Mouse (Mus musculus): ENCODE measurements around the gene Snrpd2. TPM values are rescaled to one million over a fixed set of nuclear protein-coding genes. Genes with fewer than 3 reads are reported as not detected.

The Snrpd2 gene
- polyA plus RNA-seq, 1 experiment, result 255 TPM

GRCm38 (mm10) chr7:19202065-19202850 is 52.7 kb downstream of the Snrpd2 start:
- H3K4me3 ChIP-seq (ENCODE audit: insufficient read depth, poor library complexity, severe bottlenecking), result no peak overlapping the region
- H3K36me3 ChIP-seq (ENCODE audit: control insufficient read depth, insufficient read depth), result no peaks in the 10 kb centered on the region
- H3K79me2 ChIP-seq (ENCODE audit: control insufficient read depth, insufficient read depth), result no peaks in the 10 kb centered on the region
- no peaks in the 10 kb centered on the region for H3K79me3 ChIP-seq (ENCODE audit: low read depth)
- no peaks in the 10 kb centered on the region for H3K27me3 ChIP-seq (ENCODE audit: control insufficient read depth, insufficient read depth, insufficient read length)
- TF ChIP-seq MYOD1 (IDR thresholded peaks at IDR 0.05; ENCODE audit: control insufficient read depth, insufficient read length, low read depth) (no peak), MYOG (IDR thresholded peaks at IDR 0.05; ENCODE audit: control insufficient read depth, extremely low read depth, insufficient read length) (no peak), USF1 (IDR thresholded peaks at IDR 0.05; ENCODE audit: low read depth) (no peak), CEBPB (IDR thresholded peaks at IDR 0.05; ENCODE audit: low read depth) (no peak), FOSL1 (IDR thresholded peaks at IDR 0.05; ENCODE audit: insufficient read depth, low read length, poor library complexity, severe bottlenecking) (no peak), MAX (IDR thresholded peaks at IDR 0.05) (no peak), CTCF (IDR thresholded peaks at IDR 0.05; ENCODE audit: control insufficient read depth, insufficient read depth, insufficient read length) (no peak)
- no peak overlapping the region for H3ac ChIP-seq (ENCODE audit: control insufficient read depth, insufficient read length, low read depth)

Small RNA genes within 50 kb of the gene (microRNA-seq; reads per million reads assigned to microRNA genes)
- 76.5 reads per million, percentile 72 among the genes with 10 or more reads in this experiment for gene Mir330 (ENCODE audit: borderline microRNAs expressed)

Other genes starting within 250 kb of the Snrpd2 start
- gene Ccdc61, start 239.3 kb upstream of the Snrpd2 start, polyA plus RNA-seq (2012; fragmentation: generic; extraction: Trizol), result 10.8 TPM
- gene Nova2, start 223.8 kb upstream of the Snrpd2 start, polyA plus RNA-seq (2012; fragmentation: generic; extraction: Trizol), result 0.05 TPM
- gene Nanos2, start 162.3 kb upstream of the Snrpd2 start, polyA plus RNA-seq (2012; fragmentation: generic; extraction: Trizol), result not detected
- 17.8 TPM for gene Mypop, start 158.5 kb upstream of the Snrpd2 start, polyA plus RNA-seq (2012; fragmentation: generic; extraction: Trizol)
- 39.4 TPM for gene Irf2bp1, start 145.7 kb upstream of the Snrpd2 start, polyA plus RNA-seq (2012; fragmentation: generic; extraction: Trizol)
- gene Foxa3, start 126.2 kb upstream of the Snrpd2 start, polyA plus RNA-seq (2012; fragmentation: generic; extraction: Trizol), result 0.07 TPM
- gene Sympk, start 125.3 kb upstream of the Snrpd2 start, polyA plus RNA-seq (2012; fragmentation: generic; extraction: Trizol), result 84.8 TPM
- gene Rsph6a, start 95.0 kb upstream of the Snrpd2 start, polyA plus RNA-seq (2012; fragmentation: generic; extraction: Trizol), result 0.09 TPM
- gene Dmwd, start 73.5 kb upstream of the Snrpd2 start, polyA plus RNA-seq (2012; fragmentation: generic; extraction: Trizol), result 83.1 TPM
- gene Dmpk, start 65.9 kb upstream of the Snrpd2 start, polyA plus RNA-seq (2012; fragmentation: generic; extraction: Trizol), result 120 TPM
- gene Six5, start 55.1 kb upstream of the Snrpd2 start, polyA plus RNA-seq (2012; fragmentation: generic; extraction: Trizol), result 1.6 TPM
- gene Gm4969, start 31.4 kb upstream of the Snrpd2 start, polyA plus RNA-seq (2012; fragmentation: generic; extraction: Trizol), result not detected
- gene Fbxo46, start 29.9 kb upstream of the Snrpd2 start, polyA plus RNA-seq (2012; fragmentation: generic; extraction: Trizol), result 7.4 TPM
- gene Qpctl, start 431 bp upstream of the Snrpd2 start, polyA plus RNA-seq (2012; fragmentation: generic; extraction: Trizol), result 12.3 TPM
- gene Gipr, start 16.4 kb downstream of the Snrpd2 start, polyA plus RNA-seq (2012; fragmentation: generic; extraction: Trizol), result 0.43 TPM
- gene Eml2, start 26.7 kb downstream of the Snrpd2 start, polyA plus RNA-seq (2012; fragmentation: generic; extraction: Trizol), result 16.4 TPM
- gene Gpr4, start 62.8 kb downstream of the Snrpd2 start, polyA plus RNA-seq (2012; fragmentation: generic; extraction: Trizol), result 0.05 TPM
- gene Opa3, start 78.6 kb downstream of the Snrpd2 start, polyA plus RNA-seq (2012; fragmentation: generic; extraction: Trizol), result 27.5 TPM
- gene Vasp, start 122.1 kb downstream of the Snrpd2 start, polyA plus RNA-seq (2012; fragmentation: generic; extraction: Trizol), result 145 TPM
- 0.05 TPM for gene Ppm1n, start 130.3 kb downstream of the Snrpd2 start, polyA plus RNA-seq (2012; fragmentation: generic; extraction: Trizol)
- 107 TPM for gene Rtn2, start 132.9 kb downstream of the Snrpd2 start, polyA plus RNA-seq (2012; fragmentation: generic; extraction: Trizol)
- gene Fosb, start 160.3 kb downstream of the Snrpd2 start, polyA plus RNA-seq (2012; fragmentation: generic; extraction: Trizol), result 1.4 TPM
- gene Ercc1, start 195.1 kb downstream of the Snrpd2 start, polyA plus RNA-seq (2012; fragmentation: generic; extraction: Trizol), result 151 TPM
- 25.6 TPM for gene Cd3eap, start 209.8 kb downstream of the Snrpd2 start, polyA plus RNA-seq (2012; fragmentation: generic; extraction: Trizol)
- gene Ppp1r13l, start 210.0 kb downstream of the Snrpd2 start, polyA plus RNA-seq (2012; fragmentation: generic; extraction: Trizol), result 21.5 TPM
- gene Ercc2, start 232.3 kb downstream of the Snrpd2 start, polyA plus RNA-seq (2012; fragmentation: generic; extraction: Trizol), result 9.7 TPM